Mouse (Mus musculus) ovary, postnatal 10 days (tissue): ENCODE measurements around the gene Cpsf6.

Experiments
- DNase-seq: peaks from one replicate; pipeline ENCODE4 v3.0.0; 2022; ENCODE audit warnings: low spot score

Gene Cpsf6

GRCm38 (mm10) chr10:117323782-117324181 is 56.0 kb downstream of the Cpsf6 start:
- DNase-seq, result no peak

GRCm38 (mm10) chr10:117322630-117323029 is 57.2 kb downstream of the Cpsf6 start:
- DNase-seq, result no peak

DNA sequence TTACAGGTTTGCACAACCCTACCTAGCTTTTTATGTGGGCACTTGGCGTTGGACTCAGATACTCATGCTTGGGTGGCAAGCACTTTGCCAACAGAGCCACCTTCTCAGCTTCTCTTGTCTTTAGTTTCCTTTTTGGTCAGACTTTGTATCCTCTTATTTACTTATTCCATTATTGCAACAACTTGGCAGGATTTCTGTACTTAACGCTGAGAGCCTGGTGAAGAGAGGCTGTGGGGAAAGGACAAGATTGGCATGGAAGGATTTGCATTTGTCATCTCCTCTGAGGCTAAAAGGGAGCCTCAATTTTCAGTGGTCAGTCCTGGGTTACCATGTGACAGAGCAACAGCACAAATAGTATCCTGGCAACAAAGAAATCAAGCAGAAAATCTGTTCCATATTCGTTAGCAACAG is 59.2 kb downstream of the Cpsf6 start:
- no peak for DNase-seq

DNA sequence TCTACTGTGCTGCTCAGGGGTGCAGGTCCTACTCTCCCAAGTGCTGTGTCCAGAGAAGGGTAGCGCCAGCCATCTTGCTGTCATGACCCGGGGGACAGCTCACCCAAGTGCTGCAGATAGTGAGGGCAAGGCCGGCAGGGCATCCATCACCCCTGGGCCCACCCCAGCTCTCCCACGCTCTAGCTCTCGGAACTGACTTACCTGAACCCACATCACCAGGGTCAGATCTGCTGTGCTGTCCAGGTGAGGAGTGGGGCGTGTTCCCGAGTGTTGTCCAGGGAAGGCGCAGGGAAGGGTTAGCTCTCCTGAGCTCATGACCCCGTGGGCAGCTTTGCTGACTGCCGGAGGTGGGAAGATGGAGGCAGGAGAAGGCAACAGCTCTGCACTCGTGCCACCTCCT is 63.4 kb downstream of the Cpsf6 start:
- DNase-seq, result no peak

- no peak for DNase-seq
Observed at GRCm38 (mm10) chr10:117313133-117313532, 66.7 kb downstream of the Cpsf6 start.

- no peak for DNase-seq
Observed at GRCm38 (mm10) chr10:117312168-117312567, 67.6 kb downstream of the Cpsf6 start.

- DNase-seq, result no peak
Observed at GRCm38 (mm10) chr10:117304371-117304770, 75.4 kb downstream of the Cpsf6 start.

DNA sequence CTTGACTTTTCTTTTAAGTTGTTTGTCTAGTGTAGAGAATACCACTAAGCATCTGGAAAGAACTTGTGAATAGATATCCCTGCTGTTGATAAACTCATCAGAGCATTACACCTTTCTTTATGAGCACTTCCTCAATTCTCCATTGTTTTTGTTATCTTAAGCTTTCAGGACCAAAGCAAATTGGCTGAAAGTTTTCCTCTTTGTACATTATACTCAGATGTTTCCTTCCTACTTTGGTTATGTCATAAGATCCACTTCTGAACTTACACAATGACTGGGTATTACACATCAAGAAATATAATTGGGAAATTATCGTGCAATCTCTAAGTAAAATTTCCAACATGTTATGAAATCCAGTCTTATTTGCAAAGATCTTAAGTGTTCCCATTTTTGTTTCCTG is 78.1 kb downstream of the Cpsf6 start:
- no peak for DNase-seq

GRCm38 (mm10) chr10:117299901-117300520 is 79.8 kb downstream of the Cpsf6 start:
- DNase-seq, result no peak

DNA sequence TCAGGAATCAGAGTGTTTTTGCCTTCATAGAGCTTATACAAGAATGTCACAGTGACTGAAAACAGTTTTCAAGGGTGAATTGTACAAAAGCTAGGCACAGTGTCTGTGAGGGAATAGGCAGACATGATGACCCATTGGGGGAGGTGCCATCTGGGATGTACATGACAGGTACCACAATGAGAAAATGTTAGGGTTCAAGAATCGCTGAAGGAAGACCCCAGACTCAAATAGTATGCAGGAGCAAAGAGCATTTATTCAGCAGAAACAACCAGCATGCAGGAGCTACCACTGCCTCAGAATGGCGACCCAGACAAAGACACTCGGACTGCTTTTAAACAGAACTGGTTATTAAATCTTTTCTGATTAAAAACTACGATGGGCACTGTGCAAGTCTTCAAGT is 80.7 kb downstream of the Cpsf6 start:
- no peak for DNase-seq

- DNase-seq, result no peak
Observed at GRCm38 (mm10) chr10:117298336-117298735, 81.5 kb downstream of the Cpsf6 start.
